Mouse (Mus musculus): Measurements from ENCODE around the gene Btbd1.

GRCm38 (mm10) chr7:81867231-81867930, 38.1 kb upstream of the Btbd1 start:
- TF ChIP-seq CTCF (IDR thresholded peaks at IDR 0.05; ENCODE audit: low read depth) (no peak), EP300 (IDR thresholded peaks at IDR 0.05; ENCODE audit: low read depth) (no peak)
